Mouse (Mus musculus) frontal cortex, adult 2 months (tissue): ENCODE results near the gene Ankrd60. TPM values are rescaled to one million over a fixed set of nuclear protein-coding genes. Genes with fewer than 3 reads are reported as not detected.

Experiments
- DNase-seq, 2 experiments: peaks; one replicate each; pipeline ENCODE4 v3.0.0; 2022; ENCODE audit warnings: low spot score in 1 of 2; ENCODE audit errors: extremely low spot score in 1 of 2
- polyA plus RNA-seq: library from polyadenylated mRNA; depleted of rRNA; stranded (reverse); fragments of >200 nt; gene quantifications from 2 replicates; pipeline ENCODE4 v1.2.3, GENCODE M21; 2012; rRNA removed

Gene Ankrd60
- polyA plus RNA-seq = not detected in 2 replicates

DNA sequence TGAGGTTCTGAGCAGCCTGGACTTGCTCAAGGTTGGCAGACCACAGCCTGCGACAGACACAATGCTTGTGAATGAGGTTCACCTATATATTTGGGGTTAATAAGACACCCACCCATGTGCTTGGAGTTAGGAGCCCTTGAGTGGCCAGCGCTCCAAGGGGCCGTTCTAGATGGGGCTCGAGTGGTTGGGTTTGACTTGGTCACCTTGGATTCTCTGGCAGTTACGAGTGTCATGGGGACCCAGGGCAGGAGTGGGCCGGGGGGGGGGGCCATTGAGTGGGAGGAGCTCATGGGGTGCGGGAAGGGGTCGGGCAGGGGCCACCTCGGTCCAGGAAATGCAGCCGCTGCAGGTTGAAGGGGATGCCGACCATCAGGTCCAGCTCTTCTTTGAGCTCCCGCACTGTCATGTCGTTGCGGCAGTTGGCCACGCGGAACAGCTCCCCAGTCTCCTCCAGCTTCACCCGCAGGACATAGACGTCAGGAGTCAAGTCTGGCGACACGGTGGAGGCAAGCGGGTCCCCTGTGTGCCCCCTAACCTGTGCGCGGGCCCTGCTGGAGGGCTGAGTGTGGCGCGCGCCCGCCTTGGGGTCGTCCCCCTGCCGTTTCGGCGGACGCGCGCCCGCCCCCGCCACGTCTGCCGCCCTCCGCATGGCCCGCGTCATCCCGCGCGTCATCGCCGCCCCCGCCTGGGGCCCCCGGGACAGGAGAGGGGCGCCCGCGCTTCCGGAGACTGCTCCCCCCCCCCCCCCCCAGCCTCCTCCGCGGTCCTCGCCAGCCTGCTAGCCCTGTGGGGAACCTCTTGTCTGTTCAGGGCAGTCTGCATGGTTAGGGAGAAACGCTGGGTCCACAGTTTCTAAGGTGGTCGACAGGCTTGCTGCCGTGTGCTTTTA, at the start of gene Ankrd60:
Ankrd60 (minus strand) TSS at position 697 of the 889 bp plus-strand sequence.
- DNase-seq = no peak

GRCm38 (mm10) chr2:173625786-173626185, 47.6 kb upstream of the Ankrd60 start:
- DNase-seq = no peak

GRCm38 (mm10) chr2:173624667-173625066, 46.5 kb upstream of the Ankrd60 start:
- DNase-seq = no peak

GRCm38 (mm10) chr2:173622173-173622601, 44.0 kb upstream of the Ankrd60 start:
- DNase-seq = no peak

GRCm38 (mm10) chr2:173620645-173621044, 42.5 kb upstream of the Ankrd60 start:
- DNase-seq = no peak

DNA sequence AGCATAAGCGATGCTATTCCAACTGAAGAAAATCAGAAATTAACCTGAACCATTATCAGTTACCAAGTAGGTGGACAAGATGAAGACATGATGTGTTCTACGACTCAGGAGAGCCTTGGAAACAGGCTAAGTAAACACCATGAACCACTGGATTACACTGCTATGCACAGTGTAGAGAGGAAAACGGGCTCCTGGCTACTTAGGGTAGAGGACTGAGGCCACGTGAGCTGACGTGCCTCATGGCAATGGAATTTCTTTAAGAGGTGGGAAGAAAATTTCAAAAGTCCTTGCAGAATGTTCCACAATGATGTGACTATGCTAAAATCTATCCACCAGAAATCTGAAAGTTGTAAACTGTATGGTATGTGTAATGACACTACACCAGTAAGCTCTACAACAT, 41.0 kb upstream of the Ankrd60 start:
- DNase-seq = no peak

DNA sequence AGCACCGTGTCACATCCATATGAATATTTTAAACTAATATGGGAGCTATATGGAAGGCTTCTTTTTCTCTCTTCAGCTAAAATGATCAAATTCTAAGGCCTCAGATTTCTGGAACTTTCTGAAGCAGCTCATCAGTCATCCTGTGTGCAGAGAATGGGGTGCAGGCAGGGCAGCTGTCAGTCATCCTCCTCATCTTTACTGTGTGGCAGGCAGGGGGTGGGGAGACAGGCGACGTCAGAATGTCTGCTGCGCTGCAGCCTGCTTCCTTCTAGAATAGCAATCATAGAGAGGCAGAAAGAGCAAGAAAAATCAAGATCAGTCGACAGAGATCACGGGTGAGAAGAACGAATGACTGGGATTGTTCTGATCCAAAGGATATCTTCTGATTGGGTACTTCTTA, 38.0 kb upstream of the Ankrd60 start:
- no peak for DNase-seq

GRCm38 (mm10) chr2:173615378-173616081, 37.4 kb upstream of the Ankrd60 start:
- DNase-seq = no peak

GRCm38 (mm10) chr2:173608020-173608958, 30.1 kb upstream of the Ankrd60 start:
- DNase-seq = no peak

GRCm38 (mm10) chr2:173606415-173606804, 28.2 kb upstream of the Ankrd60 start:
- no peak for DNase-seq

DNA sequence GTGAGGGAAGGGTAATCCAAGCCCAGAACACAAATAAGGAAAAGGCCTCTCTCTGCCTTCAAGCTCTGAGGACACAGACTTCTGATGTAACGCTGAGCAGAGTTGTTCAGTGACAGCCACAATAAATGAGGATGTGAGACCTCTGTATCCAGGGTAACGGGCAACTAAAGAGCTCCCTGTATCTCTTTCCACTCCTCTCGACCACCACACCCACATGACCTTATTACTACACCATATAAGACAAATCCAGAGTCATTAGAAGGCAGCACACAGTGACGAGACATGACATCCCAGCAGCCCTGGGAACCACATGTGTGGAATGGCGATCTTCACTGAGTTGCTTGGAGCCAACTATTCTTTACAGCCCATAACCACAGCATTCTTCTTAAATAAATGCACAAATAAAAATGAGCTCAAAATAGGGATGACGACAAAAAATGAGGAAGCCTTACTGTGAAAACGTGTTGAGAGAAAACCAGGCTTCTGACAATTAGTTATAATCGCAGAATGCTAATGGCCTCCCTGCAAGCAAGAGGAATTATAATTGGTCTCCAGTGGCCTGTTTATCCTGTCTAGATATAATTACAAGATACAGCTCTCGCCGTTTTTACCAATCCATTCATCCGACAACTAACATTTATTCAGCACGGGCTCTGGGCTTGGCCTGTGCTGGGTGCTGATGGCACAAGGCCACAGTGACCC, 27.7 kb upstream of the Ankrd60 start:
- DNase-seq = no peak

DNA sequence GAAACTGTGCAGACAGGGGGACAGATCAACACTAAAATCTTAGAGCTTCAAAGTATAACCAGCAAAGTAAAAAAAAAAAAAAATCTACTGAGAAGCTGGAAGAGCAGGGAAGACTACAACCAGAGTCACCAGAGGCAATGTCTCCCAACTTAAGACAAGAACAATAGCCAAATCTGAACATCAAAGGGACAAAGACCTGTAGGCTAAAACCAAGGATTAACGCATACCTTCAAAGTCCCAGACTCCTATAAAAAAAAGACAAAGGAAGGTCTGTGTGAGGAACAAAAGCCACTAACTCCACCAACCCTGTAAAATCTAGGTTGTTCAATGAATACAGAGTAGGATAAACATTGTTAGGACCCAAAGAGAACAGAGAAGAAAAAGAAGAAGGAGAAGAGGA, 23.7 kb upstream of the Ankrd60 start:
- no peak for DNase-seq

DNA sequence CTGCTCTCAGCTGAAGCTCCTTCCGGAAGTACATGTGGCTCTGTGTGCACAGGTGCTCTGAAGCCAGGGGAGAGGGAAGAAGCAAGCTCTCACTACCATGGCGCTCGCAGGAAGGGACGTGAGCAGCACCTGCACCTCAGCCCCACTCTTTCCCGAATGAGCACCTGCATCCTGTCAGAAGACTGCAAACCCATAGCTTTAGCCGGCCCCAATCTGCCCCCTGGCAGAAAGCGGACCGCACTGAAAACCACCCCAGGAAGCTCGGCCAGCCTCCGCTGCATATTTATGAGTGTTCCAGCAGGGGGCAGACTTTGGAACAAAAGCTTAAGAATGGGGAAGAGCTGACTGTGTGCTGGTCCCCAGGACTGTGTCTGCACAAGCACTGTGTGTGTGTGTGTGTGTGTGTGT, 17.2 kb upstream of the Ankrd60 start:
- DNase-seq = no peak

- no peak for DNase-seq
Measured at GRCm38 (mm10) chr2:173594313-173595063, 16.3 kb upstream of the Ankrd60 start.

- DNase-seq = no peak
Measured at GRCm38 (mm10) chr2:173593841-173594240, 15.7 kb upstream of the Ankrd60 start.

DNA sequence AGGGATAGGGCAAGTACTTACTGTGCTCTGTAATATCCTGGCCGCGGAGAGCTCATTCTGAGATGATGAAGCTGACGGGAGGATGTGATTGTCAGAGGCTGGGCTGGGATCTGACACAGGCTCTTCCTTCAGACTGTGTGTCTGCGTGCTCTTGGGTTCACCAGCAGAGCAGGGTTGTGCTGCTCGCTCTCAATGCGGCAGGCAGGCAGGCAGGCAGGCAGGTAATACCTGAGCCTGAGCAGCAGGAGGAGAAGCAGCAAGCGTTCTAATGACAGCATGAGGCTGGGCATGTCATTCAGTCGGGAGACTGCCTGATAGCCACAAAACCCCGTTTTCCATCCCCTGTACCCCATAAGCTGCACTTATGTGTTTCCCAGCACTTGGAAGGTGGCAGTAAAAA, 14.6 kb upstream of the Ankrd60 start:
- DNase-seq = no peak

- no peak for DNase-seq
Measured at GRCm38 (mm10) chr2:173587411-173587810, 9.2 kb upstream of the Ankrd60 start.

DNA sequence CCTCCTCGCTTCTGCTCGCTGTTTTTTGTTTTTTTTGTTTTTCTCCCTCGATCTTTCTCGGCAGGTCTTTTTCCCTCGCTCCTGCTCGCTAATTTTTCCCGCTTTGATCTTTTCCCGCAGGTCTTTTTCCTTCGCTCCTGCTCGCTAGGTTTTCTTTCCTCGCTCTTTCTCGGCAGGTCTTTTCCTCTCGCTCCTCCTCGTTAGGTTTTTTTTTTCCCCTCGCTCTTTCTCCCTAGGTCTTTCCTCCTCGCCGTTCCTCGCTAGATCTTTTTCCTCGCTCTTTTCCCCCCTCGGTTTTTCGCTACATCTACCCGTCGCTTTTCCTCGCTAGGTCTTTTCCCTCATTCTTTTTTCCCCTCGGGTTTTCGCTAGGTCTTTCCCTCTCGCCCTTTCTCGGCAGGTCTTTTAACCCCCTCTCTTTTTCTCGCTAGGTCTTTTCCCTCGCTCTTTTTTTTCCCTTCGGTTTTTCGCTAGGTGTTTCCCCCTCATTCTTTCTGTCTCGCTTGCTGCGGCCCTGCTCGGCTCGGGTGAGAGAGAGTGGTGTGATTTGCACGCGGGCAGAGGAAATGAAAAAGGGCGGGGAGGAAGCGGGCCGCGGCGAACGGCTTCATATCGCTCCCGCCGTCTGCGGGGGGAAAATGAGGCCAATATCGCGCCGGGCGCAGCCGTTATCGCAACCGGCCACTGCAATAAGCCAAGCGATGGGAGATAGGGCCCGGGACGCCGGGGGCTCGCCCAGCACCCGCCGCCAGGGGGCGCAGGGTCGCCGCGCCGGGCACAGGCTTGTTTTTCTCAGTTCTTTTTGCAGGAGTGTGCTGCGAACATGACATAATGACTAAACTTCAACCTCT, 8.2 kb upstream of the Ankrd60 start:
- peak in 1 of 2 experiments; percentile 53 for DNase-seq
